In the genomic region with DNA sequence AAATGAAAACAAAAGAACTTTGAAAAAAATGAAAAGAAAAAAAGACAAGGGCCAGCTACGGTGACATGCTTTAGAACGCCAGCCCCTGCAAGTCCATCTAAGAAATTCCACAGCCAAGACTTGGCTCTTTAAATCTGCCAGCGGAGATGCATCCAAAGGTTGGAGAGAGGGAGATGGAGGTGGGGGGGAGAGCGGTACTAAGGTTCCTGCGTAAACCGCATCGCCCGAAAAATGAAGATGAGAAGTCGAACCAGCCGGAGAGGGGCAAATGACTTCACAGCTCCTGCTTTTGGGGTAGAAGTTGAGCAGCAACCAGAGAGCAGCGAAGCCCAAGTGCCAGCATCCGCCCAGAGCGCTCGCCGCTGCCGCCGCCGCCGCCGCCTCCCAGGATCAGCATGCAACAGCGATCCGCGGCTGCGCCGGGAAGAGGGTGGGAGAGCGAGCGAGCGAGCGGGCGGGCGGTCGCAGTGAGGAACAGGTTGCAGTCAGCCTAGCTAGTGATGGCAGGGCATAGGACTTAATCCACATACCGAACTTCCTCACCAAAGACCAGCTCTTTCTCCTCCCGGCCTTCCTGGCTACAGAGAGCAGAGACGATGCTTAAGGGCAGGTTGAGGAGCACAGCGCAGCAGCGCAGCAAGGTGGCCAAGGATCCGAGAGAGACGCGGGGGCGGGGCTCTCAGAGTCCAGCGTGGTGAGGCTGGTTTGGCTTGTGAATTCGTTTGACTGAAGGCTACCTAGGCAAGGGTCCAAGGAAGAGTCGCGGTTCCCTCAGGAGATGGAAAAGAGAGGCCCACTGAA, we compare ENCODE assay signal across 8 mouse cellular contexts.
DNase-seq lines count a peak whose midpoint lies in the region; ATAC-seq and TF ChIP-seq lines count a peak whose summit lies in the region.

No protein-coding gene starts in this region.

- peaks cover 53% of the 10 kb centered on the region for H3K27me3 ChIP-seq in intestine, postnatal 0 days (replicated peaks; ENCODE audit: control insufficient read depth, insufficient read depth, low read length)
- peaks cover 38% of the 10 kb centered on the region for H3K27me3 ChIP-seq in stomach, embryonic 14.5 days (ENCODE audit: control insufficient read depth, insufficient read depth, low read length)

- peak overlapping the region; percentile 31 for H3K4me3 ChIP-seq in intestine, postnatal 0 days (ENCODE audit: low read depth, low read length)
- H3K4me3 ChIP-seq in stomach, embryonic 14.5 days (ENCODE audit: low read depth, low read length): peak overlapping the region; percentile 24

- H3K9ac ChIP-seq in intestine, postnatal 0 days (ENCODE audit: low read depth, low read length): no peak overlapping the region
- H3K9ac ChIP-seq in stomach, embryonic 14.5 days (replicated peaks; ENCODE audit: low read depth, low read length): no peak overlapping the region

- no peaks in the 10 kb centered on the region for H3K9me3 ChIP-seq in intestine, postnatal 0 days (ENCODE audit: control insufficient read depth)
- H3K9me3 ChIP-seq in stomach, embryonic 14.5 days (ENCODE audit: control insufficient read depth, low read depth, low read length): no peaks in the 10 kb centered on the region

- DNase-seq in left cerebral cortex, adult 18-20 months (ENCODE audit: low spot score in 2 of 2): peak; percentile 70 to 76
- no peak for DNase-seq in left cerebral cortex, adult 11 months (ENCODE audit: low spot score)
- peak; percentile 67 to 70 for DNase-seq in cerebellum, adult 18-20 months
- no peak for DNase-seq in gastrocnemius, postnatal 36 days

- no peaks in the 10 kb centered on the region for H3K4me1 ChIP-seq in intestine, postnatal 0 days (replicated peaks; ENCODE audit: control insufficient read depth, insufficient read depth, low read length)
- H3K4me1 ChIP-seq in stomach, embryonic 14.5 days (ENCODE audit: control insufficient read depth, insufficient read depth, low read length): no peaks in the 10 kb centered on the region; the same call in 1 of the 2 replicates

- no peaks in the 10 kb centered on the region for H3K36me3 ChIP-seq in intestine, postnatal 0 days (ENCODE audit: control insufficient read depth, insufficient read depth)
- H3K36me3 ChIP-seq in stomach, embryonic 14.5 days (ENCODE audit: control insufficient read depth, insufficient read depth, low read length): no peaks in the 10 kb centered on the region

- peak overlapping the region; percentile 52 for H3K4me2 ChIP-seq in intestine, postnatal 0 days (replicated peaks; ENCODE audit: low read depth)
- peak overlapping the region; percentile 49 for H3K4me2 ChIP-seq in stomach, embryonic 14.5 days (replicated peaks; ENCODE audit: low read depth, low read length)

- intact Hi-C loops in gastrocnemius, postnatal 36 days (cut with DNase I): loop anchor here (5.0 kb wide), 1 partner anchor 69 kb away; no protein-coding TSS in a partner anchor

- WGBS in intestine, postnatal 0 days: 2% methylated on average over 45 of the region's 45 CpGs
- under 1% methylated on average over 45 of the region's 45 CpGs for WGBS in stomach, embryonic 14.5 days

- H3K27ac ChIP-seq in intestine, postnatal 0 days (ENCODE audit: low read depth, low read length): no peak overlapping the region
- H3K27ac ChIP-seq in stomach, embryonic 14.5 days (ENCODE audit: low read length): no peak overlapping the region

- no peak for TF ChIP-seq CTCF in intestine, postnatal 0 days (IDR thresholded peaks at IDR 0.05; ENCODE audit: low read depth)

- ATAC-seq in erythroblast, adult 5-6 weeks (replicated peaks; ENCODE audit: low FRiP score, poor library complexity, severe bottlenecking): peak; percentile 64
- ATAC-seq in intestine, postnatal 0 days: no peak
- ATAC-seq in megakaryocyte progenitor cell, adult 5-6 weeks (replicated peaks; ENCODE audit: poor library complexity): peak; percentile 35
- ATAC-seq in stomach, embryonic 14.5 days (ENCODE audit: insufficient number of reproducible peaks, insufficient read depth, low FRiP score, low read depth): no peak

Comparison
In these comparisons a context has a peak if more than half of its experiments do, and no peak if none do; other contexts are left out.
1. DNase-seq: peak in left cerebral cortex, adult 18-20 months (2 of 2) and cerebellum, adult 18-20 months (2 of 2); none in left cerebral cortex, adult 11 months (single experiment) and gastrocnemius, postnatal 36 days (0 of 2).
2. ATAC-seq: peak in erythroblast, adult 5-6 weeks (single experiment) and megakaryocyte progenitor cell, adult 5-6 weeks (single experiment); none in intestine, postnatal 0 days (single experiment) and stomach, embryonic 14.5 days (single experiment).